In genomic region chr7:141934951-141935350, GRCm38 (mm10) we compare ENCODE assay signal across 19 mouse cellular contexts. TPM values are rescaled to one million over a fixed set of nuclear protein-coding genes. Genes with fewer than 3 reads are reported as not detected.
DNase-seq lines count a peak whose midpoint lies in the region; ATAC-seq and TF ChIP-seq lines count a peak whose summit lies in the region.
"Had no signal": no experiment of that assay in that cellular context is flagged by ENCODE, and none has a peak within 500 bp of the region (broad histone marks: within the 10 kb centered on the region; RNA-seq: fewer than 3 reads in every experiment).

No protein-coding gene starts in this region.

- peaks cover 22% of the 10 kb centered on the region for H3K4me1 ChIP-seq in hindbrain, embryonic 10.5 days (replicated peaks)
- peaks cover 16% of the 10 kb centered on the region for H3K4me1 ChIP-seq in midbrain, embryonic 12.5 days
- no peaks in the 10 kb centered on the region for H3K4me1 ChIP-seq in thymus, adult 2 months (replicated peaks; ENCODE audit: control insufficient read depth, insufficient read depth, low read length)
- H3K4me1 ChIP-seq: embryonic facial prominence, embryonic 12.5 days; heart, embryonic 13.5 days; stomach, embryonic 15.5 days had no signal

- peak overlapping the region; percentile 83 for H3K27ac ChIP-seq in hindbrain, embryonic 10.5 days
- peak overlapping the region; percentile 81 for H3K27ac ChIP-seq in midbrain, embryonic 12.5 days (replicated peaks)
- no peak overlapping the region for H3K27ac ChIP-seq in thymus, adult 2 months (ENCODE audit: control insufficient read depth, insufficient read depth, low read length)
- H3K27ac ChIP-seq: embryonic facial prominence, embryonic 12.5 days; heart, embryonic 13.5 days; stomach, embryonic 15.5 days had no signal

- H3K9me3 ChIP-seq in hindbrain, embryonic 10.5 days = no peaks in the 10 kb centered on the region
- no peaks in the 10 kb centered on the region for H3K9me3 ChIP-seq in midbrain, embryonic 12.5 days
- H3K9me3 ChIP-seq: embryonic facial prominence, embryonic 12.5 days; heart, embryonic 13.5 days; stomach, embryonic 15.5 days had no signal

- no peaks in the 10 kb centered on the region for H3K36me3 ChIP-seq in hindbrain, embryonic 10.5 days
- H3K36me3 ChIP-seq in midbrain, embryonic 12.5 days = no peaks in the 10 kb centered on the region
- no peaks in the 10 kb centered on the region for H3K36me3 ChIP-seq in thymus, adult 2 months (ENCODE audit: control insufficient read depth, insufficient read depth, low read length)
- H3K36me3 ChIP-seq: embryonic facial prominence, embryonic 12.5 days; heart, embryonic 13.5 days; stomach, embryonic 15.5 days had no signal

- DNase-seq in cerebellum, adult 9-10 months = peak; percentile 59
- DNase-seq in cerebellum, postnatal 4 days (ENCODE audit: low spot score in 2 of 2) = no peak
- DNase-seq in cerebellum, adult 9-11 months = peak; percentile 45
- DNase-seq in hindbrain, embryonic 10.5 days (ENCODE audit: low spot score) = no peak
- DNase-seq in frontal cortex, postnatal 25 days (ENCODE audit: low spot score in 2 of 2) = no peak
- DNase-seq in thymus, adult 2 months = no peak
- DNase-seq in layer of hippocampus, postnatal 36 days = no peak
- DNase-seq: adrenal gland, postnatal 25 days; heart, postnatal 36 days; lung, adult 18-20 months; lung, postnatal 4 days had no signal

- H3K9ac ChIP-seq in midbrain, embryonic 12.5 days (replicated peaks) = no peak overlapping the region
- H3K9ac ChIP-seq: embryonic facial prominence, embryonic 12.5 days; heart, embryonic 13.5 days; stomach, embryonic 15.5 days had no signal

- H3K4me2 ChIP-seq in midbrain, embryonic 12.5 days (replicated peaks) = no peak overlapping the region
- H3K4me2 ChIP-seq: embryonic facial prominence, embryonic 12.5 days; heart, embryonic 13.5 days; stomach, embryonic 15.5 days had no signal

- no peak for ATAC-seq in midbrain, embryonic 12.5 days (ENCODE audit: low FRiP score, low read depth)
- ATAC-seq: intestine, postnatal 0 days had no signal

- 81% methylated on average over 6 of the region's 6 CpGs for WGBS in hindbrain, embryonic 10.5 days
- WGBS in midbrain, embryonic 12.5 days = 87% methylated on average over 6 of the region's 6 CpGs
- WGBS in thymus, adult 2 months = 94% methylated on average over 6 of the region's 6 CpGs

- no peak overlapping the region for H3K4me3 ChIP-seq in hindbrain, embryonic 10.5 days
- no peak overlapping the region for H3K4me3 ChIP-seq in midbrain, embryonic 12.5 days
- H3K4me3 ChIP-seq in thymus, adult 2 months (ENCODE audit: control insufficient read depth, insufficient read depth, low read length) = no peak overlapping the region
- H3K4me3 ChIP-seq: embryonic facial prominence, embryonic 12.5 days; heart, embryonic 13.5 days; stomach, embryonic 15.5 days had no signal

- no peaks in the 10 kb centered on the region for H3K27me3 ChIP-seq in hindbrain, embryonic 10.5 days (ENCODE audit: insufficient read depth, poor library complexity, severe bottlenecking)
- H3K27me3 ChIP-seq in midbrain, embryonic 12.5 days = no peaks in the 10 kb centered on the region
- H3K27me3 ChIP-seq in thymus, adult 2 months (ENCODE audit: control insufficient read depth, insufficient read depth, low read length) = no peaks in the 10 kb centered on the region; the same call in 1 of the 2 replicates
- H3K27me3 ChIP-seq: stomach, embryonic 15.5 days had no signal

- no peak for TF ChIP-seq POLR2A in thymus, adult 2 months (IDR thresholded peaks at IDR 0.05; ENCODE audit: control insufficient read depth, extremely low read depth, insufficient read depth, low read length, poor library complexity)

- TF ChIP-seq CTCF in thymus, adult 2 months (IDR thresholded peaks at IDR 0.05; ENCODE audit: borderline replicate concordance, control insufficient read depth, extremely low read depth, insufficient read depth, low read length, poor library complexity) = no peak

RNA-seq across cellular contexts. Expression of gene Brsk2, which starts 14.6 kb away (rescaled TPM):
- polyA plus RNA-seq in hindbrain, embryonic 10.5 days (2016; fragmentation: Nextera tagmentation; extraction: Ambion mirVana) = 8.7 and 14.1 TPM in 2 replicates
- 20.5 and 22.9 TPM in 2 replicates for polyA plus RNA-seq in midbrain, embryonic 12.5 days (2016; fragmentation: Nextera tagmentation; extraction: Ambion mirVana)
- 0.27 and 0.40 TPM in 2 replicates for polyA plus RNA-seq in thymus, adult 2 months (2012; rRNA removed)
- total RNA-seq in layer of hippocampus, postnatal 36 days (2021) = 100 to 1,000 TPM; 163 to 178 TPM
- total RNA-seq: common myeloid progenitor, adult 5-6 weeks; monocyte, adult 5-6 weeks had no signal
- polyA plus RNA-seq: liver, adult 2 months had no signal

RNA-seq across cellular contexts. Expression of gene Tollip, which starts 16.6 kb away (rescaled TPM):
- polyA plus RNA-seq in hindbrain, embryonic 10.5 days (2016; fragmentation: Nextera tagmentation; extraction: Ambion mirVana) = 60.3 and 69.0 TPM in 2 replicates
- polyA plus RNA-seq in midbrain, embryonic 12.5 days (2016; fragmentation: Nextera tagmentation; extraction: Ambion mirVana) = 68.0 and 68.2 TPM in 2 replicates
- 131 and 134 TPM in 2 replicates for polyA plus RNA-seq in thymus, adult 2 months (2012; rRNA removed)
- total RNA-seq in layer of hippocampus, postnatal 36 days (2021) = 100 to 1,000 TPM; 121 to 127 TPM

Comparison
In these comparisons a context has a peak if more than half of its experiments do, and no peak if none do; other contexts are left out.
1. DNase-seq: peak in cerebellum, adult 9-10 months (single experiment) and cerebellum, adult 9-11 months (single experiment); none in cerebellum, postnatal 4 days (0 of 2), hindbrain, embryonic 10.5 days (single experiment), frontal cortex, postnatal 25 days (0 of 2), thymus, adult 2 months (single experiment) and layer of hippocampus, postnatal 36 days (0 of 2).